Mouse (Mus musculus): ENCODE data around the gene Hand2. TPM values are rescaled to one million over a fixed set of nuclear protein-coding genes. Genes with fewer than 3 reads are reported as not detected.

Gene Hand2
- polyA plus RNA-seq, 1 experiment from 2014 or later = 0.58 TPM

- H3K27me3 ChIP-seq (ENCODE audit: control insufficient read depth, insufficient read depth, low read depth, low read length) = no peaks in the 10 kb centered on the region
- no peak overlapping the region for H3K4me2 ChIP-seq (ENCODE audit: low read depth, low read length)
- H3K4me1 ChIP-seq (ENCODE audit: control insufficient read depth, low read depth, low read length) = no peaks in the 10 kb centered on the region
- H3K27ac ChIP-seq (ENCODE audit: low read length) = no peak overlapping the region
- H3K9ac ChIP-seq (ENCODE audit: low read depth, low read length) = no peak overlapping the region
- WGBS (ENCODE audit: insufficient replicate concordance) = 60% methylated on average over 2 of the region's 2 CpGs
- no peaks in the 10 kb centered on the region; the same call in 1 of the 2 replicates for H3K9me3 ChIP-seq (replicated peaks; ENCODE audit: control insufficient read depth, low read length)
- no peak overlapping the region for H3K4me3 ChIP-seq (ENCODE audit: low read depth, low read length)
- H3K36me3 ChIP-seq (ENCODE audit: control insufficient read depth, insufficient read depth) = no peaks in the 10 kb centered on the region
- no peak for ATAC-seq (ENCODE audit: low read depth)
These were observed 42.1 kb downstream of the Hand2 start for GRCm38 (mm10) chr8:57362881-57363280.

GRCm38 (mm10) chr8:57374044-57374443 lies 53.3 kb downstream of the Hand2 start:
- Histone ChIP-seq H3K9ac (ENCODE audit: low read depth, low read length) (no peak overlapping the region), H3K27ac (ENCODE audit: low read length) (no peak overlapping the region), H3K36me3 (ENCODE audit: control insufficient read depth, insufficient read depth) (no peaks in the 10 kb centered on the region), H3K9me3 (replicated peaks; ENCODE audit: control insufficient read depth, low read length) (no peaks in the 10 kb centered on the region), H3K4me3 (ENCODE audit: low read depth, low read length) (no peak overlapping the region), H3K4me2 (ENCODE audit: low read depth, low read length) (no peak overlapping the region), H3K27me3 (ENCODE audit: control insufficient read depth, insufficient read depth, low read depth, low read length) (no peaks in the 10 kb centered on the region), H3K4me1 (ENCODE audit: control insufficient read depth, low read depth, low read length) (no peaks in the 10 kb centered on the region)
- WGBS (ENCODE audit: insufficient replicate concordance) = 51% methylated on average over 2 of the region's 2 CpGs
- ATAC-seq (ENCODE audit: low read depth) = no peak

Other genes starting within 250 kb of the Hand2 start
- gene Scrg1, start 134.9 kb downstream of the Hand2 start, polyA plus RNA-seq (2015; fragmentation: Nextera tagmentation; extraction: Ambion mirVana) = 0.54 TPM in 1 of 2 replicates, not detected in the other
- 9.6 and 10.8 TPM in 2 replicates for gene Sap30, start 166.9 kb downstream of the Hand2 start, polyA plus RNA-seq (2015; fragmentation: Nextera tagmentation; extraction: Ambion mirVana)
- 226 and 279 TPM in 2 replicates for gene Hmgb2, start 190.9 kb downstream of the Hand2 start, polyA plus RNA-seq (2015; fragmentation: Nextera tagmentation; extraction: Ambion mirVana)